Mouse (Mus musculus) lung, embryonic 14.5 days (tissue): ENCODE data around the gene Chst11. TPM values are rescaled to one million over a fixed set of nuclear protein-coding genes. Genes with fewer than 3 reads are reported as not detected.

ENCODE experiments used
- ATAC-seq: fragments of 200-750 bp; cut with Nextera tagmentation; 2 replicates; pipeline ENCODE4 v1.8.0; 2017; ENCODE audit warnings: mild to moderate bottlenecking, moderate TSS enrichment, moderate library complexity; ENCODE audit not compliant: insufficient read depth
- DNase-seq: peaks from one replicate; pipeline ENCODE4 v3.0.0-alpha.2; 2015
- H3K27ac ChIP-seq: fragments of 300-500 bp; sonication (generic); 2 replicates; pipeline ENCODE4 v1.5.1; 2014; ENCODE audit warnings: low read depth, mild to moderate bottlenecking, moderate library complexity
- H3K27me3 ChIP-seq: fragments of 300-500 bp; sonication (generic); 2 replicates; pipeline ENCODE4 v1.6.1; 2014; ENCODE audit warnings: low read length, control low read depth; ENCODE audit not compliant: insufficient read depth
- H3K36me3 ChIP-seq: fragments of 300-500 bp; sonication (generic); 2 replicates; pipeline ENCODE4 v1.6.1; 2014; ENCODE audit warnings: control low read depth; ENCODE audit not compliant: insufficient read depth
- H3K4me1 ChIP-seq: fragments of 300-500 bp; sonication (generic); 2 replicates; pipeline ENCODE4 v1.6.1; 2014; ENCODE audit warnings: antibody characterized with exemption, control low read depth; ENCODE audit not compliant: insufficient read depth
- H3K4me2 ChIP-seq: fragments of 300-500 bp; sonication (generic); 2 replicates; pipeline ENCODE4 v1.6.1; 2014; ENCODE audit warnings: mild to moderate bottlenecking
- H3K4me3 ChIP-seq: fragments of 300-500 bp; sonication (generic); 2 replicates; pipeline ENCODE4 v1.5.1; 2014; ENCODE audit warnings: low read depth, low read length
- H3K9ac ChIP-seq: fragments of 300-500 bp; sonication (generic); 2 replicates; pipeline ENCODE4 v1.6.1; 2014
- H3K9me3 ChIP-seq: fragments of 300-500 bp; sonication (generic); 2 replicates; pipeline ENCODE4 v1.6.1; 2016; ENCODE audit warnings: low read depth, low read length, control low read depth
- CTCF ChIP-seq: IDR thresholded peaks from 2 replicates; pipeline ENCODE4 v1.5.1; 2016; ENCODE audit warnings: antibody characterized with exemption, low read depth
- WGBS: fragments of 180-500 bp; shearing (Covaris S2); extraction: QIAGEN DNeasy Blood & Tissue Kit; methylation state at CpG from one replicate; pipeline ENCODE4 v1.1.7; 2014; 5-methylcytosine and 5-hydroxymethylcytosine counted together
- polyA plus RNA-seq: library from polyadenylated mRNA; unstranded; fragments of >200 nt; fragmentation: Nextera tagmentation; extraction: Ambion mirVana; gene quantifications from 2 replicates; pipeline ENCODE4 v1.2.1, GENCODE M21; 2014

The Chst11 gene
- polyA plus RNA-seq, 1 experiment from 2014 or later = 2.6 TPM

DNA sequence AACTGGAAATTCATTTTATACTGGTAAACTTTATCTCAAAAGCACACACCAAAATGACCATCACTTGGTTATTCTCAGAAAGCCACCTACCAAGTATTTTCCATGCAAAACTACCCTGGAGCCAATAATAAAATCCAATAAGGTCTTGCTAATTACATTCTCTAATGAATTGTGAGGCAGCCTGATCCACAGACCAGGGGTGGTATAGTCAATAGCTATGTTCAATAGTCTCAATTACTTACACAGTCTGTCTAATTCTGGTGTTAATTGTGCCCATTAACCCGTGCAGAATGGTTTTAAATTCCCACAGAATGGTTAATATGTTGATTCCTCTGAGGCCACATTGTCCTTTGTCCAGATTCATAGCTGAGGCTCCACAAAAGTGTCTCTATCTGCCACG lies 233.5 kb downstream of the Chst11 start:
- ATAC-seq (no peak), DNase-seq (no peak)
- Histone ChIP-seq H3K4me2 (no peak overlapping the region), H3K4me1 (no peaks in the 10 kb centered on the region), H3K9ac (no peak overlapping the region), H3K27ac (no peak overlapping the region), H3K36me3 (no peaks in the 10 kb centered on the region), H3K9me3 (no peaks in the 10 kb centered on the region), H3K27me3 (no peaks in the 10 kb centered on the region), H3K4me3 (no peak overlapping the region)
- no peak for TF ChIP-seq CTCF
- 63% methylated on average over 2 of the region's 2 CpGs for WGBS

DNA sequence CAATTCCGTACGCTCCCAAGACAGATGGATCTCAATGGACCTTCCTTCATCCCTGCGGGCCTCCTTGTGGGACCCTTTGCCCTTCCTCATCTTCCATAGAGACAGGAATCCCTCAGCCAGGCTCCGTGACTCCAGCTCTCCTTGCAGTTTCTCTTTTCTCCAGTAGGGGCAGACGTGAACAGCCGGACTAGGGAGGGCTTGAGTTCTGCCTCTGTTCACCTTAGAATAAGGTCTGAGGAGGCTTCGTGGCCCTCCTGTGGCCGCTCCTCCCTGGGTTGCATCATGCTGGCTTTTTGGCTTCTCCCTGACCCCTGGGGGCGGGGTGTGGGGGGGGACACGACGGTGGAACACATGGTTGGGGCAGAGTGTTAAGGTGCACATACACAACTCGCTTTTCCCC lies 234.4 kb downstream of the Chst11 start:
- Histone ChIP-seq H3K27ac (no peak overlapping the region), H3K4me2 (no peak overlapping the region), H3K9ac (no peak overlapping the region), H3K36me3 (no peaks in the 10 kb centered on the region), H3K27me3 (no peaks in the 10 kb centered on the region), H3K4me3 (no peak overlapping the region), H3K9me3 (no peaks in the 10 kb centered on the region), H3K4me1 (no peaks in the 10 kb centered on the region)
- DNase-seq (peak; percentile 84), ATAC-seq (no peak)
- peak; percentile 89 for TF ChIP-seq CTCF
- 25% methylated on average over 12 of the region's 12 CpGs for WGBS

DNA sequence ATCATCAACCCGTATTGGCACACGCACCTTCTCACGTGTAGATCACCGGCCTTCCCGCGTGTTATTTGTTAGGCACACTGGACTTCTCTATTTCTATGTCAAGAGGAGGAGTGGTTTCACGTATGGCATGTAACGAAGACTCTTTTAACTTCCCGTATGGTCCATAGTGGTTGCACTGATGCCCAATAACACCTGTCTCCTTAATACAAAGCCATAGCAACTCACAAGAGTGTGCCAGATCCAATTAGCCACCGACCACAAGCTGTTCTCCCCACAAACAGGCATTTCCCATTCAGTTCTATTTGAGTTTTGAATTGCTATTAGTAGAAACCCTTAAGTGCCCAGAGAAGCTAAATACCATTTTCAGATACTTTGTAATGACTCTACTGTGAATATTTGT lies 234.9 kb downstream of the Chst11 start:
- no peak overlapping the region for H3K4me3 ChIP-seq
- no peak for TF ChIP-seq CTCF
- no peaks in the 10 kb centered on the region for H3K36me3 ChIP-seq
- no peak overlapping the region for H3K27ac ChIP-seq
- no peaks in the 10 kb centered on the region for H3K4me1 ChIP-seq
- DNase-seq (no peak), ATAC-seq (no peak)
- no peaks in the 10 kb centered on the region for H3K9me3 ChIP-seq
- no peak overlapping the region for H3K4me2 ChIP-seq
- no peaks in the 10 kb centered on the region for H3K27me3 ChIP-seq
- 86% methylated on average over 10 of the region's 10 CpGs for WGBS
- H3K9ac ChIP-seq = no peak overlapping the region

DNA sequence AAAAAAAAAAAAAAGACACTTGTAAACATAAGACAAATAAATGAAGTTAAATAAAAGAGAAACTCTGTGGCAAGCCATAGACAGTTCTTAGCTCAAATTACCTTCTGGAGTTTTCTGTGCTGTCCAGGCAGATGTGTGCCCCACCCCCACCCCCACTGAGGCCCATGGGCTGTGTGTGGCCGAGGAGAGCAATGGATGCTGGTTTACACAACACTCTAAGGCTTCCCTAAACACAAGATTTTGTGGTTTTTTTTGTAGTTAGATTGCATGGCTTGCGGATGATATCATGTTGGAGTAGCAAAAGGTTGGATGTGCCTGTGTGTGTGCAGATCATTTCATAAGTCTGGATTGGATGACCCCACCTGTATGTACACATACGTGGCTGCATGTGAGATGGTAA lies 235.5 kb downstream of the Chst11 start:
- no peak overlapping the region for H3K9ac ChIP-seq
- no peak for TF ChIP-seq CTCF
- H3K27ac ChIP-seq = no peak overlapping the region
- no peaks in the 10 kb centered on the region for H3K36me3 ChIP-seq
- WGBS = 73% methylated on average over 3 of the region's 3 CpGs
- no peaks in the 10 kb centered on the region for H3K4me1 ChIP-seq
- H3K4me3 ChIP-seq = no peak overlapping the region
- no peak overlapping the region for H3K4me2 ChIP-seq
- no peak for ATAC-seq
- no peaks in the 10 kb centered on the region for H3K27me3 ChIP-seq
- DNase-seq = no peak
- no peaks in the 10 kb centered on the region for H3K9me3 ChIP-seq

GRCm38 (mm10) chr10:83224999-83225398 lies 239.7 kb downstream of the Chst11 start:
- no peaks in the 10 kb centered on the region for H3K27me3 ChIP-seq
- no peak overlapping the region for H3K27ac ChIP-seq
- no peak for ATAC-seq
- peak; percentile 75 for TF ChIP-seq CTCF
- DNase-seq = peak; percentile 74
- H3K9me3 ChIP-seq = no peaks in the 10 kb centered on the region
- no peak overlapping the region for H3K4me2 ChIP-seq
- H3K4me1 ChIP-seq = no peaks in the 10 kb centered on the region
- 34% methylated on average over 3 of the region's 3 CpGs for WGBS
- H3K9ac ChIP-seq = no peak overlapping the region
- H3K4me3 ChIP-seq = no peak overlapping the region
- H3K36me3 ChIP-seq = no peaks in the 10 kb centered on the region

GRCm38 (mm10) chr10:83228626-83229025 lies 243.3 kb downstream of the Chst11 start:
- H3K4me2 ChIP-seq = no peak overlapping the region
- no peak for TF ChIP-seq CTCF
- no peak overlapping the region for H3K4me3 ChIP-seq
- no peaks in the 10 kb centered on the region for H3K4me1 ChIP-seq
- DNase-seq (peak; percentile 15), ATAC-seq (no peak)
- no peak overlapping the region for H3K27ac ChIP-seq
- H3K9ac ChIP-seq = no peak overlapping the region
- H3K36me3 ChIP-seq = no peaks in the 10 kb centered on the region
- H3K9me3 ChIP-seq = no peaks in the 10 kb centered on the region
- no peaks in the 10 kb centered on the region for H3K27me3 ChIP-seq
- 33% methylated on average over 4 of the region's 4 CpGs for WGBS

DNA sequence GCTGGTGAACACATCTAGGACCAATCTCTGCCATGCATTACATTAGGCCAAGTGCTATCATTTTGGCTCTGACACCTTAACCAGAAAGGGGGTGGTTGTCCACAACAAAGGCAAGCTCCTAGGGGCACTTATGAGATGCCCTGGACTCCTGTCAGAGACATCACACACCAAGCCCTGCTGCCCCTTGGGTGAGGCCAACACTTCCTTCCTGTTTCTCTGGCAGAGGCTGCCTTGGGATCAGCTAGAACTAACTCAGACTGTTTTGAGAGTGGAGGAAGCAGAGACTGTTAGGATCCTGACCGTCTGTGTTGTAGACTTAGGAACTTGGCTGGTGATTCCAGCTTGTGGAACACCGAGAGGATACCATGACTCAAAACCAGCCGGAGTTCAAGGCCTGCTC lies 248.7 kb downstream of the Chst11 start:
- TF ChIP-seq CTCF = no peak
- no peak for DNase-seq
- Histone ChIP-seq H3K36me3 (no peaks in the 10 kb centered on the region), H3K4me1 (no peaks in the 10 kb centered on the region; the same call in 1 of the 2 replicates), H3K9ac (no peak overlapping the region), H3K27me3 (no peaks in the 10 kb centered on the region), H3K4me3 (no peak overlapping the region), H3K27ac (no peak overlapping the region), H3K4me2 (no peak overlapping the region), H3K9me3 (no peaks in the 10 kb centered on the region)
- ATAC-seq = no peak
- 72% methylated on average over 3 of the region's 3 CpGs for WGBS

DNA sequence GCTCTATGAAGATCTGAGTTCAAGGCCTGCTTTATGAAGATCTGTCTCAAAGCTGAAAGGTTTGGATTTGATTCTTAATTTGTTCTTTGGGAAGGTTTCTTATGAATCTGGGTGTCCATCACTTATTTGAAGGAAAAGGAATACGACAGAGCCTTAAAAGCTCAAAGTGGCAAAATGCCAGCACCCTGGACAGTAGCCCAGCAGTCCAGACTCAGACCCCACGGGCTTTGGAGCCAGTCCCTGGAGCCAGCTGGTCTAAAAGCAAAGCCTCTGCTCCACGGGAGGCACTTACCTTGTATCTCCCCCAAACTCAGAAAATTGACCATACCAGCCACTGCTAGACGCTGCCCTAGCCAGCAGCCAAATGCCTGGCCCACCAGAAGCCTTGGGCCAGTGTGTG lies 249.1 kb downstream of the Chst11 start:
- Histone ChIP-seq H3K36me3 (no peaks in the 10 kb centered on the region), H3K4me3 (no peak overlapping the region), H3K27ac (no peak overlapping the region), H3K9ac (no peak overlapping the region), H3K4me2 (no peak overlapping the region), H3K9me3 (no peaks in the 10 kb centered on the region), H3K27me3 (no peaks in the 10 kb centered on the region), H3K4me1 (no peaks in the 10 kb centered on the region; the same call in 1 of the 2 replicates)
- ATAC-seq (no peak), DNase-seq (peak; percentile 78)
- WGBS = 36% methylated on average over 4 of the region's 4 CpGs
- TF ChIP-seq CTCF = no peak
